Mouse (Mus musculus) limb, embryonic 10.5 days (tissue): Measurements from ENCODE around the gene Noto. TPM values are rescaled to one million over a fixed set of nuclear protein-coding genes. Genes with fewer than 3 reads are reported as not detected.
A peak's percentile ranks its signal among the peaks of the same experiment; 100 is the strongest.
"Not testable (repeated sequence)": the region's sequence is repeated elsewhere in the genome, so short reads cannot be mapped to it uniquely, and the experiment has no call there.

Experiments used
- DNase-seq: peaks from one replicate; pipeline ENCODE4 v3.0.0-alpha.2; 2017; ENCODE audit warnings: low spot score
- H3K27ac ChIP-seq: fragments of 300-500 bp; sonication (generic); 2 replicates; pipeline ENCODE4 v1.5.1; 2016; ENCODE audit warnings: mild to moderate bottlenecking
- H3K27me3 ChIP-seq: fragments of 300-500 bp; sonication (generic); 2 replicates; pipeline ENCODE4 v1.6.1; 2016; ENCODE audit warnings: low read depth, mild to moderate bottlenecking; ENCODE audit not compliant: poor library complexity, severe bottlenecking
- H3K36me3 ChIP-seq: fragments of 300-500 bp; sonication (generic); 2 replicates; pipeline ENCODE4 v1.6.1; 2016; ENCODE audit warnings: mild to moderate bottlenecking, moderate library complexity
- H3K4me1 ChIP-seq: fragments of 300-500 bp; sonication (generic); 2 replicates; pipeline ENCODE4 v1.6.1; 2016
- H3K4me3 ChIP-seq: fragments of 300-500 bp; sonication (generic); 2 replicates; pipeline ENCODE4 v1.5.1; 2016; ENCODE audit warnings: mild to moderate bottlenecking, moderate library complexity
- H3K9me3 ChIP-seq: fragments of 300-500 bp; sonication (generic); replicated peaks from 2 replicates; pipeline ENCODE4 v1.6.1; 2016; ENCODE audit warnings: mild to moderate bottlenecking
- WGBS: fragments of 180-500 bp; shearing (Covaris S2); methylation state at CpG from one replicate; pipeline ENCODE4 v1.1.7; 2016; 5-methylcytosine and 5-hydroxymethylcytosine counted together
- polyA plus RNA-seq: library from polyadenylated mRNA; unstranded; fragments of >200 nt; fragmentation: Nextera tagmentation; extraction: Ambion mirVana; gene quantifications from 2 replicates; pipeline ENCODE4 v1.2.1, GENCODE M21; 2016

Noto gene
- polyA plus RNA-seq, 1 experiment from 2014 or later: not detected

GRCm38 (mm10) chr6:85436631-85437030 lies 12.9 kb downstream of the Noto start:
- no peak for DNase-seq
- no peaks in the 10 kb centered on the region for H3K9me3 ChIP-seq
- H3K27ac ChIP-seq: no peak overlapping the region
- H3K4me3 ChIP-seq: no peak overlapping the region
- WGBS: 90% methylated on average over 5 of the region's 6 CpGs
- peaks cover 38% of the 10 kb centered on the region for H3K36me3 ChIP-seq
- no peaks in the 10 kb centered on the region for H3K27me3 ChIP-seq
- H3K4me1 ChIP-seq: peaks cover 14% of the 10 kb centered on the region

- no peak for DNase-seq
- Histone ChIP-seq H3K36me3 (peaks cover 81% of the 10 kb centered on the region), H3K4me1 (no peaks in the 10 kb centered on the region), H3K27me3 (no peaks in the 10 kb centered on the region), H3K9me3 (no peaks in the 10 kb centered on the region), H3K27ac (no peak overlapping the region), H3K4me3 (no peak overlapping the region)
- 92% methylated on average over 4 of the region's 4 CpGs for WGBS
Observed at GRCm38 (mm10) chr6:85441142-85441541, 17.5 kb downstream of the Noto start.

- Histone ChIP-seq H3K9me3 (no peaks in the 10 kb centered on the region), H3K27me3 (no peaks in the 10 kb centered on the region), H3K4me3 (no peak overlapping the region), H3K27ac (no peak overlapping the region), H3K36me3 (peaks cover 89% of the 10 kb centered on the region), H3K4me1 (no peaks in the 10 kb centered on the region)
- 91% methylated on average over 3 of the region's 3 CpGs for WGBS
- no peak for DNase-seq
Observed at GRCm38 (mm10) chr6:85443488-85444233, 20.0 kb downstream of the Noto start.

- no peaks in the 10 kb centered on the region for H3K4me1 ChIP-seq
- H3K27me3 ChIP-seq: no peaks in the 10 kb centered on the region
- H3K36me3 ChIP-seq: peaks cover 82% of the 10 kb centered on the region
- no peak overlapping the region for H3K27ac ChIP-seq
- no peaks in the 10 kb centered on the region for H3K9me3 ChIP-seq
- no peak overlapping the region for H3K4me3 ChIP-seq
- DNase-seq: no peak
- WGBS: 89% methylated on average over 8 of the region's 8 CpGs
Observed at GRCm38 (mm10) chr6:85444266-85444965, 20.7 kb downstream of the Noto start.

- Histone ChIP-seq H3K27ac (no peak overlapping the region), H3K4me3 (no peak overlapping the region), H3K4me1 (peaks cover 1% of the 10 kb centered on the region), H3K36me3 (peaks cover 73% of the 10 kb centered on the region), H3K27me3 (no peaks in the 10 kb centered on the region), H3K9me3 (no peaks in the 10 kb centered on the region)
- no peak for DNase-seq
- 87% methylated on average over 5 of the region's 5 CpGs for WGBS
Observed at GRCm38 (mm10) chr6:85445286-85445685, 21.6 kb downstream of the Noto start.

GRCm38 (mm10) chr6:85447351-85447750 lies 23.7 kb downstream of the Noto start:
- 91% methylated on average over 6 of the region's 6 CpGs for WGBS
- Histone ChIP-seq H3K9me3 (no peaks in the 10 kb centered on the region), H3K27ac (no peak overlapping the region), H3K27me3 (no peaks in the 10 kb centered on the region), H3K36me3 (peaks cover 52% of the 10 kb centered on the region), H3K4me3 (no peak overlapping the region), H3K4me1 (peaks cover 10% of the 10 kb centered on the region)
- no peak for DNase-seq

- not testable (repeated sequence) for H3K27ac ChIP-seq, H3K9me3 ChIP-seq, DNase-seq, H3K27me3 ChIP-seq
- Histone ChIP-seq H3K36me3 (peaks cover 40% of the 10 kb centered on the region), H3K4me1 (peaks cover 30% of the 10 kb centered on the region), H3K4me3 (peak overlapping the region; percentile 69)
- WGBS: 64% methylated on average over 1 of the region's 1 CpGs
Observed at GRCm38 (mm10) chr6:85450140-85450539, 26.5 kb downstream of the Noto start.

GRCm38 (mm10) chr6:85450697-85451663 lies 27.3 kb downstream of the Noto start, which contains the start of gene Cct7:
Gene Cct7, plus strand, starts transcription at chr6:85451514.
- 3% methylated on average over 96 of the region's 96 CpGs for WGBS

GRCm38 (mm10) chr6:85451664-85452410 lies 28.2 kb downstream of the Noto start, which contains the start of gene Pradc1:
Gene Pradc1, minus strand, starts transcription at chr6:85451970.
- Histone ChIP-seq H3K27me3 (no peaks in the 10 kb centered on the region), H3K27ac (peak within 1 kb of the TSS; percentile 94), H3K9me3 (no peaks in the 10 kb centered on the region), H3K36me3 (peaks cover 34% of the 10 kb centered on the region), H3K4me3 (peak within 1 kb of the TSS; percentile 69), H3K4me1 (peaks cover 30% of the 10 kb centered on the region)
- peak; percentile 98 for DNase-seq
- WGBS: under 1% methylated on average over 54 of the region's 54 CpGs

More at GRCm38 (mm10) chr6:85450697-85451663, 27.3 kb downstream of the Noto start, which contains the start of gene Cct7:
- H3K36me3 ChIP-seq: peaks cover 35% of the 10 kb centered on the region
- peak; percentile 95 for DNase-seq
- peak within 1 kb of the TSS; percentile 94 for H3K27ac ChIP-seq
- peaks cover 30% of the 10 kb centered on the region for H3K4me1 ChIP-seq
- no peaks in the 10 kb centered on the region for H3K9me3 ChIP-seq
- H3K4me3 ChIP-seq: peak within 1 kb of the TSS; percentile 69
- no peaks in the 10 kb centered on the region for H3K27me3 ChIP-seq

GRCm38 (mm10) chr6:85452411-85452665 lies 28.7 kb downstream of the Noto start:
- DNase-seq: no peak
- H3K9me3 ChIP-seq: no peaks in the 10 kb centered on the region
- under 1% methylated on average over 15 of the region's 15 CpGs for WGBS
- peaks cover 34% of the 10 kb centered on the region for H3K36me3 ChIP-seq
- H3K27ac ChIP-seq: peak overlapping the region; percentile 94
- peaks cover 30% of the 10 kb centered on the region for H3K4me1 ChIP-seq
- H3K4me3 ChIP-seq: peak overlapping the region; percentile 69
- H3K27me3 ChIP-seq: no peaks in the 10 kb centered on the region

GRCm38 (mm10) chr6:85452816-85453215 lies 29.1 kb downstream of the Noto start:
- Histone ChIP-seq H3K4me1 (peaks cover 30% of the 10 kb centered on the region), H3K9me3 (no peaks in the 10 kb centered on the region), H3K27me3 (no peaks in the 10 kb centered on the region), H3K36me3 (peaks cover 34% of the 10 kb centered on the region), H3K27ac (peak overlapping the region; percentile 94), H3K4me3 (peak overlapping the region; percentile 69)
- 16% methylated on average over 7 of the region's 7 CpGs for WGBS
- no peak for DNase-seq

GRCm38 (mm10) chr6:85459621-85460020 lies 35.9 kb downstream of the Noto start:
- WGBS: 89% methylated on average over 2 of the region's 2 CpGs
- no peak for DNase-seq
- no peaks in the 10 kb centered on the region for H3K9me3 ChIP-seq
- H3K27ac ChIP-seq: no peak overlapping the region
- H3K36me3 ChIP-seq: peaks cover 91% of the 10 kb centered on the region
- no peaks in the 10 kb centered on the region for H3K27me3 ChIP-seq
- no peaks in the 10 kb centered on the region; the same call in 1 of the 2 replicates for H3K4me1 ChIP-seq
- H3K4me3 ChIP-seq: no peak overlapping the region
